Mouse (Mus musculus): ENCODE measurements at regions not wholly inside any gene's neighbourhood (a gene's known extent, or its start where the extent isn't known, plus 50 kb on each side); places are given as distances from the start of the nearest gene placed in this dataset.
"Not testable (repeated sequence)": the region's sequence is repeated elsewhere in the genome, so short reads cannot be mapped to it uniquely, and the experiment has no call there.

DNA sequence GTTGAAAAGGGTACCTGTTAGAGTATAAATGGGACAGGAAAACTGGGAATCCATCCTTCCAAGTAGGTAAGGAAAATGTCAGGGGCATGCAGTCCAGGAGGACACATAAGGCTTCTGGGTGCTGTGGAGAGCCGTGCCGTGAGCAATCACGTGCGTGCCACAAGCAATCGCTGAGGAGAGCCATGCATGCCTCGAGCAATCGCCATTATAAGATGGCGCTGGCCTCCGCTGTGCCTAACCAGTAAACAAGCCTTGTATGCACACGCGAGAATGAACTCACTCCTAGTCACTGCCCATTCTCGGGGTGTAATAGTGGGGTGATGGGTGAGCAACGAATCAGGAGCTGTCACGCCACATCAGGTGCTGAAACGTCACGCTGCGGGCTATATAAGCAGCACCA, 210.0 kb downstream of the Rchy1 start:
- not testable (repeated sequence) for DNase-seq (ENCODE audit: low spot score)

DNA sequence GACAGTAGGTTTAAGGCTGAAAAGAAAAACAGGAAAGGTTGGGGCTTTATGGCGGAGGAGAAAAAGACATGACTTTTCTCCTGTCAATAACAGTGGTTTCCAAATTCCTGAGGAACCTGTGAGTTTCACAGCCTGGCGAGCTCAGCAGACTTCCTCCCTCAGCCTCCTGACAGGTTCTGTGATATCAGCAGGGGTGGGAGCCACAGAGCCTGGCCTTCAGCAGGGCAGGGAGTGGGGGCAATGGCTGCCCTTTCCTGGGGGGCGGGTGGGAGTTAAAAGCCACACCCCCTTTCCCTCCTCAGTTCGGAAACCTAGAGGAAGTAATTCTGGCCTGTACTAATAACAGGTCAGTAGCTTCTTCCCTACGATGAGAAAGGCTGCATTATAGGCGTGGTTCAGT, 211.7 kb downstream of the Rchy1 start:
- DNase-seq (ENCODE audit: low spot score) = no peak

DNA sequence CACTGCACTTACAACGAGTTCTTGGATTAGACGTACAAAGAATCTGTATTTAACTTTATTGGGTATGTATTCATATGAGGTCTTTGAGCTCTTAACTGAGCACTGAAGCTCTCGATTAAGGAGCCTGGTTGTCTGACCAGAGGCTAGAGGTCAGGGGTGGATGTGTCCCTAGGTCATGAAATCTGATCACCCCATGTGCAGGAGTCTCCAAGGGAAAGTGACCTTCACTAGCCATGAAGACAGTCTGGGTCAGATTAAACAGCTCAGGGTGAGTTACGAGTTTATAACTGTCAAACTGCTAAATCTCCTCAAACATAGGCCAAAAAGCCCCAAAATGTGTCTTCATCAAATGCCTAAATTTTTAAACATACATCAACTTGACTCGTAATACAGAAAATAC, 216.8 kb downstream of the Rchy1 start:
- DNase-seq (ENCODE audit: low spot score) = no peak

DNA sequence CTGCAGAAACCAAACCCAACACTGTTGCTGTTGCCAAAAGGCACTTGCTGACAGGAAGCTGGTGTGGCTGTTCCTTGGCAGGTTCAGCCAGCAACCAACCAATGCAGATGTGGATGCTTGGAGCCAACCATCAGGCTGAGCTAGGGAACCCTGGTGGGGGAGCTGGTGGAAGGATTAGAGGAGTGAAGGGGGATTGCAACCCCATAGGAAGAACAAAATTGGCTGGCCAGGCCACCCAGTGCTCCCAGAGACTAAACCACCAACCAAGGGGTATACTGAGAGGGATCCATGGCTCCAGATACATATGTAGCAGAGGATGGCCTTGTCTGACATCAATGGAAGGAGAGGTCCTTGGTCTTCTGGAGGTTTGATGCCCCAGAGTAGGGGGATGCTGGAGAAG, 218.5 kb downstream of the Rchy1 start:
- no peak for DNase-seq (ENCODE audit: low spot score)

- DNase-seq (ENCODE audit: low spot score) = no peak
Measured at GRCm38 (mm10) chr5:91740159-91740537, 222.7 kb downstream of the Rchy1 start.

DNA sequence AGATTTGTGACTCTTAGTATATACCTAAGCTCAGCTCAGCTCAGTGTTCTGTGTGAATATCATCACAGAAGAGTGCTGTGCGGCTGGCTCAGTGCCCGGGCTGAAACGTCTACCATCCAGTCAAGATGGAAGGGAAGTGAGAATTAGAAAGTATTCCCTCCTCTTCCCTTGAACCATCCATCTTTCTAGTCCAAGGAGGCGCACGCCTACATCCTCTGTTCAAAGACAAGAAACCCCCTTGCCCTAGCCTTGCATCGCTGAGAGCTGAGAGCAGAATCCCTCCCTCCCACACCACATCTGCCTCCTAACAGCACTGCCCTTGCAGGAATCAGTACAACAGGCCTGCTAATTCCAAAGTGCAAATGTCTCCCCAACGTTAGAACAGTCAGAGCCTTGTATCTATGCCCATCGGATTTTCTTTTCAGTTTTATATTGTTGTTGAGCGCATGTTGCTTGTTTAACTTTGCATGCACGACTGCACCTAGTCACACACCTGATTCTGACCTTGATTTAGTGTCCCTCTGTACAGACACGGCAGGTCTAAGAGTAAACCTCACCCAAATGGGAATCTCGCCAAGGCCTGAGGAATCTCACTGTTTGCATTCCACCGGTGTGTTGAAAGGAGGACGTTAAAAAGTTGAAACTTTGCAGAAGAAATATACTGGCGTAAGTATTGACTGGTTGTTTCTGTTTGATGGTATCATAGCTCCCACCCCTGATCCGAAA, 222.2 kb downstream of the Parm1 start:
- DNase-seq (ENCODE audit: low spot score) = peak; percentile 53

DNA sequence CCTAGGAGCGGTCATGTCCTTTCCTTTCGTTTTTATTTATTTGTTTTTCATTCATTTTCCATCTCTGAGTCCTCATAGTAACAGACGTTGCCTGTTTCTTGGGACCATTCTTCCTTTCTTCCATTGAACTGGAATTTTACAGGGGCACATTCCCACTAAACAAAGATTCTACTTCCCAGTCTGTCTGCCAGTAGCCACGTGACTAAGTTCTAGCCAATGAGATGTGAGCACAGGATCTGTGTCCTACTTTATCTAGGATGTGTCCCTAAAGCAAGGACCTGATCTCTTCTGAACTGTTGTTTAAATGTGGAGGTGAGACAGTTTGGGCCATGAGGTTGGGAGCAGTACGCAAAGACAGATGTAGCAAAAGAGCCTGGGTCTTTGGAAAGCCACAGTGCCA, 214.6 kb downstream of the Parm1 start:
- no peak for DNase-seq (ENCODE audit: low spot score)

DNA sequence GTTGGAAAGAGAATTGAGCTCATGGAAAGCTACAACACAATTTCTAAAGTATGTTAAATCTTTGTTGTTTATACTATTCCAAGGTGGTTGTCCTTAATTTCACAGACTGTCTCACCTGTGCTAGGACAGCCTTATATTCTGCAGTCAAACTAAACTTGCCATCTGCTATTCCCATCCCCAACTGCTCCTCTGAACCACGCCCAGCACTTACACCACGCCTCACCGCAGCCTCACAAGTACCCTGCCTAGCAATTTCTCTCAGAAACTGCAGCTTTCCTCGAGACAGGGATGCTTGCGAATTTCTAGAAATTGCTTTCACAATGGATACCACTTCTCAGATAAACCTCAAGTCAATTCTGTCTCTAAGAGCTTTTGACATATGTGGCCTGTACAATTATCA, 213.7 kb downstream of the Parm1 start:
- no peak for DNase-seq (ENCODE audit: low spot score)

- DNase-seq (ENCODE audit: low spot score) = no peak
Measured at GRCm38 (mm10) chr5:91729868-91730267, 212.5 kb downstream of the Parm1 start.

- no peak for DNase-seq (ENCODE audit: low spot score)
Measured at GRCm38 (mm10) chr5:91729415-91729814, 212.0 kb downstream of the Parm1 start.

DNA sequence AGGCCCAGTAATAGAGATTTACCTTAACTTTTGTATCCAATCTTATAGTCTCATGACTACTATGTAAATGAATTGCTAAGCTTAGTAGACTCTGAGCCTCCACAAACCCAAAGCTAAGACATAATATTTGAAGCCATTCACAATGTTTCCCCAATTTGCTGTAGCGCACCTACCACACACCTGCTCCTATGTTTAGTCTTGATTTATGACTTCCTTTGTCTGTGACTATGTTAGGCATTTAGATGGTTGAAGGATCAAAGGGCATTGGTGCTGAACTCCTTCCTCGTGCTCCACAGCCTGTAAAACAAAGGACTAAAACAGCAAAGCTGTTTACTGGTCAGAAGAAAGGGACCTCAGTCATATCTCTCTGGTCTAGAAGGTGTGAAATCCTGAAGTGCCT, 210.0 kb downstream of the Parm1 start:
- DNase-seq (ENCODE audit: low spot score) = no peak

GRCm38 (mm10) chr5:91726118-91726500, 208.7 kb downstream of the Parm1 start:
- DNase-seq (ENCODE audit: low spot score) = no peak

- no peak for DNase-seq (ENCODE audit: low spot score)
Measured at GRCm38 (mm10) chr5:91725380-91726117, 208.1 kb downstream of the Parm1 start.

DNA sequence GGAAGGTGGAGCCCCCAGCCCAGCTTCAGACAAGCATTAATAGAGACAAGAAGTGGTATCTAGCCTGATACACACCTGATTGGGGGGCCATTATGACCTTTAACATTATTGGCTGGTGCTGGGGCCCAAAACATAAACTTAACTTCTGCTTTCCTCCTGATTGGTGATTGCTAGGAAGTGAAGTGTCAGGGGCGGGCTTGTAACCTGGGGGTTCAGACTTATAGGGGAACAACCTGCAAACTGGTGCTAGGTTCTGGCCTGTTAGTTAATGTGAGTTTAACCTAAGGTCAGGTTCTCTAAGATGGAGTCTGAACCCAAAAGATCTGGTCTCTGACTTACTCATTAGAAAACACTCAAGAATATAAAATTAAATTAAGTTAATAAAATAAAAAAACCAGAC, 207.5 kb downstream of the Parm1 start:
- no peak for DNase-seq (ENCODE audit: low spot score)

DNA sequence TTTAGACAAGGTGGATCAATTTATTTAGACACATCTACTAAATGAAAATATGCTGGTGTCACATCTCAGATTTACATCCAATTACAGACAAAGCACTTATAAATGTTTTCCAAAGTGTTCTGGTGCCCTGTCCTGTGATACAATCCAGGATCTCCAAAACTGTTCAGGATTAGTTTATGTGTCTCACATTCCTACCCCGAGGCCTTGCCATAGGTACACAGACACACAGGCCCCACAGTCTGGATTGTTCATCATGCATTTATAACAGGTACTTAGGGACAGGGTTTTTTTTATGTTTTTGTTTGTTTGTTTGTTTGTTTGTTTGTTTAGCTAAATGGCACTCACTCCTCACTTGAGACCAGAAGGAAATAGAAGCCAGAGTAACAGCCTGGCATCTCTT, 206.0 kb downstream of the Parm1 start:
- DNase-seq (ENCODE audit: low spot score) = no peak

- no peak for DNase-seq (ENCODE audit: low spot score)
Measured at GRCm38 (mm10) chr5:91722982-91723381, 205.6 kb downstream of the Parm1 start.

DNA sequence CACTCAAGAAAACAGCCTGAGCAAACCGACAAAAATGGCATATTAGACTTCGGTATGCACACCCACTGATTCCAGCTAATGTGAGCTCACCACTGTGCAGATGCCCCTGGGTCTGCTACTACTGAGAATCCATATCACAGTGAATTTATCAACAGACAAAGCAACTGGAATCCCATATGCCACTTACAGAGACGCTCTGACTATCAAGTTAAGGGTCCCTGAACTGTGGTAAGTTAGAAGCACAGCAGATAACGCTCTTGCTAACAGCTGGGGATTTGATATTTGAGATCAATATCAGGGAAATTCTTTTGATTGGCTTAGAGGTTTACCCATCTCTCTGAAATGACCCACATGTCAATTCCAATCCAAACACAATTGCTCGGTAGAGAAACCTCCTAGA, 205.0 kb downstream of the Parm1 start:
- no peak for DNase-seq (ENCODE audit: low spot score)

- no peak for DNase-seq (ENCODE audit: low spot score)
Measured at GRCm38 (mm10) chr5:91721231-91722096, 204.0 kb downstream of the Parm1 start.

DNA sequence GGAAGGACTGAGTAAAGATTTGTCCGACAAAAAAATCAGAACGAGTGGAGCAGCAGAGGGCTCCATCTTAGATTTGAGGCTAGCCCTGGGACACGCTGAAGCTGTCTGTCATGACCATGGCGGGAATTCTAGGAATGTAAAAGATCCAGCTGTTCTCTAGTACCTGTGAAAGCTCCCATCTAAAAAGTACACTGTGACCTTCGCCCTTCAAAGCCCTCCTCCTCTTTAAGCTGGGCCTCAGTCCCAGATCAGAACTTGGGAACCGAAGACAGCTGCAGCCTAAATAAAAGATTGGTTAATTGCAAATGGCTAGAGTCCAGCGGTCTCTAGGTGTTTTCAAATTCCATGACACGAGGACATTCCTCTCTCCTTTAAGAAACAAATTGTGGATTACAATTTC, 195.6 kb downstream of the Parm1 start:
- no peak for DNase-seq (ENCODE audit: low spot score)

DNA sequence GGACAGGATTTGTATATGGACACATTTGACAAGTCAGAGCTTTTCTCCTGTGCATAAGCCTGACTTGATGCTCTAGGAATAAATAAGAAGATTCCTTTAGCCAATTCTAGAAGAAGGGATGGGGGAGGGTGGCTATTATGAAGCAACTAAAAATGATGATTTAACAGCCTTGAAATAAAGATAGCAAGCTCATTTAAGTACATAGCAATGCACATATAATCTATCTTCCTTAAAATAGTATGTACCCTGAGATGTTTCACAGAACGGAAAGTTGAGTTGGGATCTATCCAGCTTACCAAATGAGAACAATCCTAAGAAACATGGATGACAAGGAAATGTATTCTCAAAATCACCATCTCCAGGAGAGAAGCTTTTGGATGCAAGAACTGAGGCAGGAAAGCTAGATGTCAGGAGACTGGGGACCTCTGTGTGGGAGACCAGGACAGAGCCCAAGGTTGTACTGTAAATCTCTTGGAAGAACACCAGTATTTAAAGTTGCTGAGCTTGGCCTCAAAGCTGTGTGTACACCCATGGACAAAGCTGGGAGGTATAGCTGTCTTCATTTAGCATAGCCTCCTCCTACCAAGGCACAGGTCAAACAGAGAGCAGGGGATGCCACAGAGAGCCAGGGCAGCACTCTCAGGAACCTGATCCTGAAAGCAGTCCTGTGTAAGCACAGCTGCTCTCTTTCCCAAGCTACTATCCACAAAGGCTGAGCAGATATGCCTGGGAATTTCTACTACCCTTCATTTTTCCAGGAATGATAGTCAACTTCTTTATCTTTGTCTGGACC, 192.3 kb downstream of the Parm1 start:
- DNase-seq (ENCODE audit: low spot score) = no peak

DNA sequence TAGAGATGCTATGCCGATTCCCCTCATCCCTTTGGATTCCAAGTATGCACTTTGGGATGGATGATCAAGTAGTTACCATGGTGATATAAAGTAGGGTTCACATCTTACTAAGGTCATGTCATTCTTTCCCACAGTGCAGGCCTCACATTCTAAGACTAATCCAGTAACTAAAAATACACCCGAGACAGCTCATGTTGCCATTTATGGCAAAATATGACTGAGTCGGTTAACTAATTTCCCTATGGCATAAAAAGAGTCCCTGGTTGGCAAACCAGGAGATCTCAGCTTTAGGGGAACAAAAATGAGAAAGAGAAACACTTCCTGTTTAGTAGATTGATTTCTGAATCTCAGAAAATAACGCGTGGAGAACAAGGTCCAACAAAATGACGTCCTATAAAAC, 190.7 kb downstream of the Parm1 start:
- DNase-seq (ENCODE audit: low spot score) = no peak

GRCm38 (mm10) chr5:91697075-91697474, 179.7 kb downstream of the Parm1 start:
- DNase-seq (ENCODE audit: low spot score) = no peak

Measured in urinary bladder, postnatal 25 days (tissue).